Mouse (Mus musculus) heart, embryonic 12.5 days (tissue): Measurements from ENCODE around the gene Scpep1. TPM values are rescaled to one million over a fixed set of nuclear protein-coding genes. Genes with fewer than 3 reads are reported as not detected.
"Not testable (repeated sequence)": the region's sequence is repeated elsewhere in the genome, so short reads cannot be mapped to it uniquely, and the experiment has no call there.

Experiments
- ATAC-seq: fragments of 200-750 bp; cut with Nextera tagmentation; 2 replicates; pipeline ENCODE4 v1.8.0; 2017; ENCODE audit warnings: moderate TSS enrichment, moderate library complexity; ENCODE audit not compliant: insufficient number of reproducible peaks, low FRiP score
- H3K27ac ChIP-seq: fragments of 300-500 bp; sonication (generic); 2 replicates; pipeline ENCODE4 v1.5.1; 2016; ENCODE audit warnings: mild to moderate bottlenecking, moderate library complexity; ENCODE audit not compliant: poor library complexity, severe bottlenecking
- H3K27me3 ChIP-seq: fragments of 300-500 bp; sonication (generic); replicated peaks from 2 replicates; pipeline ENCODE4 v1.6.1; 2016; ENCODE audit warnings: mild to moderate bottlenecking, moderate library complexity
- H3K36me3 ChIP-seq: fragments of 300-500 bp; sonication (generic); 2 replicates; pipeline ENCODE4 v1.6.1; 2016; ENCODE audit warnings: mild to moderate bottlenecking, moderate library complexity
- H3K4me1 ChIP-seq: fragments of 300-500 bp; sonication (generic); replicated peaks from 2 replicates; pipeline ENCODE4 v1.6.1; 2016; ENCODE audit warnings: mild to moderate bottlenecking
- H3K4me2 ChIP-seq: fragments of 300-500 bp; sonication (generic); 2 replicates; pipeline ENCODE4 v1.6.1; 2016; ENCODE audit warnings: mild to moderate bottlenecking, moderate library complexity
- H3K4me3 ChIP-seq: fragments of 300-500 bp; sonication (generic); 2 replicates; pipeline ENCODE4 v1.5.1; 2016; ENCODE audit warnings: mild to moderate bottlenecking
- H3K9ac ChIP-seq: fragments of 300-500 bp; sonication (generic); 2 replicates; pipeline ENCODE4 v1.6.1; 2016; ENCODE audit warnings: mild to moderate bottlenecking, moderate library complexity
- H3K9me3 ChIP-seq: fragments of 300-500 bp; sonication (generic); replicated peaks from 2 replicates; pipeline ENCODE4 v1.6.1; 2016; ENCODE audit warnings: mild to moderate bottlenecking, moderate library complexity
- WGBS: fragments of 180-500 bp; shearing (Covaris S2); methylation state at CpG from one replicate; pipeline ENCODE4 v1.1.7; 2016; 5-methylcytosine and 5-hydroxymethylcytosine counted together
- polyA plus RNA-seq: library from polyadenylated mRNA; unstranded; fragments of >200 nt; fragmentation: Nextera tagmentation; extraction: Ambion mirVana; gene quantifications from 2 replicates; pipeline ENCODE4 v1.2.1, GENCODE M21; 2016

Gene Scpep1
- polyA plus RNA-seq, 1 experiment from 2014 or later: 47.5 TPM

DNA sequence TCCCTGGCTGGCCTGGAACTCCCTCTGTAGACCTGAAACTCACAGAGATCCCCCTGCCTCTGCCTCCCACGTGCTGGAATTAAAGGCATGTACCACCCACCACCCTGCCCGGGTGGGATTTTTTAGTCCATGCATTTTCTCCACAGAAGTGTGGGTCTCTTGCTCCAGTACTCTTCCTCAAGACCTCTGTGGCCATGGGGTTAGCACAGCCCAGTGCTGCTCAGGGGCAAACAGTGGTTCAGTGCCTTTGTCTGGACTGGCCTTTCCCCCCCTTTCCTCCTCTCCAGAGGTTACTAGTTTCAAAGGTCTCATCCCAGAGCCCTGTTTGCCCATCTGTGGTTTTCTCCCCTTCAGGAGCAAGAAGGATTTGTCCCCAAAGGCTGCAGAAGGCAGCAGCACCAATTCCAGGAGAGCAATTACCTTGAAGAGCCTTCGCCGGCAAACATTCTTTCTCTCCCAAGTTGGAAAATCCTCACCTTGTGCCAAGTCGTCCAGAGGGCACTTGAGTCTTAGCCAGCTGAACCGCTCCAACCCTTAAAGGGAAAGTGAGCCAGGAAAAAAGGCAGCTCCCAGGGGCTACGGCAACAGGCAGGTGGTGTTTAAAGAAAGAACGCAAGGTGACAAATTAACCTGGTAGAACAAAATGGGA, 45.8 kb downstream of the Scpep1 start:
- no peak overlapping the region for H3K4me2 ChIP-seq
- no peaks in the 10 kb centered on the region for H3K27me3 ChIP-seq
- H3K4me3 ChIP-seq: no peak overlapping the region
- ATAC-seq: no peak
- peaks cover 6% of the 10 kb centered on the region; the same call in 1 of the 2 replicates for H3K4me1 ChIP-seq
- 74% methylated on average over 8 of the region's 8 CpGs for WGBS
- no peaks in the 10 kb centered on the region; the same call in 1 of the 2 replicates for H3K9me3 ChIP-seq
- H3K27ac ChIP-seq: no peak overlapping the region
- H3K36me3 ChIP-seq: no peaks in the 10 kb centered on the region
- no peak overlapping the region for H3K9ac ChIP-seq

DNA sequence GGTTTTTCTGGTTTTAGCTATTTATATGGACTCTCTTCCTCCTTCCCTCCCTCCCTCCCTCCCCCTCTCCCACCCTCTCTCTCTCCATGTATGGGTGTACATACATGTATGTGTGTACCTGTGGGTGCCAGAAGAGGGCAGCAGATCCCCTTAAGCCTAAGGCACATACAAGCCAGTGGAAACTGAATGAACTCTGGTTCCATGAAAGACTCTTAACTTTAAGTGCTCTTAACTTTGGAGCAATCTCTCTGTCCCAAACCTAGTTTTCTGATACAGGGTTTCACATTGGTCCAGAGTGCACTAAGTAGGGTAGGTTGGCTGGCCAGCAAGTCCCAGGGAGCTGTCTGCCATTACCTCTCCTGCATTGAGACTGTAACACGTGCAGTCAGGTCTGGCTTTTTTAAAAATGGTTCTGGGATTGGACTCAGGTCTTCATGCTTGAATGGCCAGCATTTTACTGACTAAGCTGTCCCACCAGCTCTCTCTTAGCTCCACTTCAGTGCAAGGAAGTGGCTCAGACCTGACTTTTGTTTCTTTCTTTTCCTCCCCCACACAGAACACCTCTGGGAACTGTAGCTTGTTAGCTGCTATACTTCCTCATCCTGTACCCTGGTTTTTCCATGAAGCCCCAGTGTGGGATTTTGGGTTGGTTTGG, 46.6 kb downstream of the Scpep1 start:
- WGBS: 96% methylated on average over 1 of the region's 1 CpGs
- H3K27ac ChIP-seq: no peak overlapping the region

GRCm38 (mm10) chr11:88907886-88908285, 47.4 kb downstream of the Scpep1 start:
- no peaks in the 10 kb centered on the region; the same call in 1 of the 2 replicates for H3K9me3 ChIP-seq

More for the DNA sequence above, 46.6 kb downstream of the Scpep1 start:
- Histone ChIP-seq H3K9me3 (no peaks in the 10 kb centered on the region; the same call in 1 of the 2 replicates), H3K27me3 (no peaks in the 10 kb centered on the region), H3K4me2 (no peak overlapping the region), H3K4me1 (peaks cover 6% of the 10 kb centered on the region; the same call in 1 of the 2 replicates), H3K4me3 (no peak overlapping the region), H3K36me3 (no peaks in the 10 kb centered on the region), H3K9ac (no peak overlapping the region)
- no peak for ATAC-seq

DNA sequence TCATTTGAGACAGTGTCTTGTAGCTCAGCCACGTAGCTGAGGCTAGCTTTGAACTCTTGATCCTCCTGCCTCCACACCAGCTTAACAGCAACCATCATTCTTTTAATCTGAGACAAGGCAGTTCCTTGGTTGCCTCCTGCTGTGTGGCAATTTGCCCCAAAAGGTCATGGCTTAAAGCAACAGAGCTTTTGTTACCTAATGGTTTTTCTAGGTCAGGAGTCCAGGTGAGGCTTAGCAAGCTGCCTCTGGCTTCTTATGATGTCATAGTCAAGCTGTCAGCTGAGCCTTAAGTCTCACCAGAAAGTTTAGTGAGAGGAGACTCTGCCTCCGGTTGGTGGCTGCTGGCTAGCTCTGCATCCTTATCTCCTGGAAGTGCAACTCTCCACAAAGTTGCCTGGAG, 49.6 kb downstream of the Scpep1 start:
- H3K4me2 ChIP-seq: no peak overlapping the region
- H3K4me3 ChIP-seq: no peak overlapping the region
- H3K27ac ChIP-seq: no peak overlapping the region
- ATAC-seq: no peak
- H3K9ac ChIP-seq: no peak overlapping the region
- H3K9me3 ChIP-seq: no peaks in the 10 kb centered on the region; the same call in 1 of the 2 replicates
- H3K4me1 ChIP-seq: peaks cover 29% of the 10 kb centered on the region
- WGBS: 11% methylated on average over 2 of the region's 2 CpGs
- H3K27me3 ChIP-seq: no peaks in the 10 kb centered on the region
- H3K36me3 ChIP-seq: no peaks in the 10 kb centered on the region

More at GRCm38 (mm10) chr11:88907886-88908285, 47.4 kb downstream of the Scpep1 start:
- Histone ChIP-seq H3K4me1 (peaks cover 9% of the 10 kb centered on the region), H3K27ac (no peak overlapping the region), H3K9ac (no peak overlapping the region), H3K4me3 (no peak overlapping the region), H3K4me2 (no peak overlapping the region), H3K36me3 (no peaks in the 10 kb centered on the region), H3K27me3 (no peaks in the 10 kb centered on the region)
- 92% methylated on average over 7 of the region's 7 CpGs for WGBS
- no peak for ATAC-seq

DNA sequence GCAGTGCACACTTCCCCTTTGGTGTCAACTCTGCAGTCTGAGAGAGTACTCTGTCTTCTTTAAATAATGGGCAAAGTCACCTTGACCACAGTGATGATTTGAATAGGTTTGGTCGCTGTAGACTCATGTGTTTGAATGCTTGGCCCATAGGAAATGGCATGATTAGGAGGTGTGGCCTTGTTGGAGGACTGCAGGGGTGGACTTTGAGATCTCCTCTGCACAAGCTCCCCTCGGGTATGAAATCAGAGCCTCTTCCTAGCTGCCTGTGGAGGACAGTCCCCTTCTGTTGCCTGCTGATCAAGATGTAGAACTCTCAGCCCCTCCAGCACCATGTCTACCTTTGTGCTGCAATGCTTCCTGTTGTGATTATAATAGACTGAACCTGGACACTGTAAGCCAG, 51.2 kb downstream of the Scpep1 start:
- Histone ChIP-seq H3K27ac (no peak overlapping the region), H3K4me2 (no peak overlapping the region), H3K27me3 (no peaks in the 10 kb centered on the region), H3K36me3 (no peaks in the 10 kb centered on the region), H3K9me3 (no peaks in the 10 kb centered on the region), H3K4me3 (no peak overlapping the region), H3K9ac (no peak overlapping the region), H3K4me1 (peaks cover 29% of the 10 kb centered on the region)
- 55% methylated on average over 2 of the region's 2 CpGs for WGBS
- no peak for ATAC-seq

DNA sequence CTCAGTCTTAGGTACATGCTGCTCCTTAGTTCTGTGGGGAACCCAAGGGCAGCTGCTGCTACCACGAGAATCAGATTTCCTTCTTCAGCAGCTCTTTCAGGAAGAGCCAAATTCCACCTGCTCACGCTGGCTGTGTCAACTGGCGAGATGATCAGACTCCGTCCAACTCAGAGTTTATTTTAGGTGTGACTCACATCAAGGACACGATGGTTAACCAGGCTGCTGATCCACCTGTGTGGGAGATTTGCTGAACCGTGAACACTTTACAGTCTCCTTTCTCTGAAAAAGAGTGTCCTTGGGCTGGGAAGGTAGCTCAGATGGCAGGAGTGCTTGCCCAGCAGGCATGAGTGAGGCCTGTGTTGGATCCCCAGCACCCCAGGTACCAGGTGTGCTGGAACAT, 52.5 kb downstream of the Scpep1 start:
- Histone ChIP-seq H3K9me3 (no peaks in the 10 kb centered on the region), H3K4me3 (no peak overlapping the region), H3K9ac (no peak overlapping the region), H3K4me2 (no peak overlapping the region), H3K27me3 (no peaks in the 10 kb centered on the region), H3K27ac (no peak overlapping the region), H3K36me3 (no peaks in the 10 kb centered on the region), H3K4me1 (peaks cover 32% of the 10 kb centered on the region)
- WGBS: 67% methylated on average over 6 of the region's 6 CpGs
- no peak for ATAC-seq

- Histone ChIP-seq H3K4me2 (peak overlapping the region; percentile 34), H3K27me3 (no peaks in the 10 kb centered on the region), H3K36me3 (no peaks in the 10 kb centered on the region), H3K9me3 (no peaks in the 10 kb centered on the region), H3K4me1 (peaks cover 36% of the 10 kb centered on the region), H3K27ac (peak overlapping the region; percentile 69), H3K9ac (peak overlapping the region; percentile 28; the same call in 1 of the 2 replicates), H3K4me3 (no peak overlapping the region)
- ATAC-seq: no peak
- WGBS: 35% methylated on average over 7 of the region's 7 CpGs
These were observed 53.9 kb downstream of the Scpep1 start for GRCm38 (mm10) chr11:88901341-88901802.

- Histone ChIP-seq H3K36me3 (no peaks in the 10 kb centered on the region), H3K27ac (no peak overlapping the region), H3K4me1 (peaks cover 31% of the 10 kb centered on the region), H3K27me3 (no peaks in the 10 kb centered on the region), H3K4me2 (no peak overlapping the region), H3K9ac (no peak overlapping the region), H3K4me3 (no peak overlapping the region), H3K9me3 (no peaks in the 10 kb centered on the region)
- 87% methylated on average over 6 of the region's 6 CpGs for WGBS
- ATAC-seq: no peak
These were observed 55.7 kb downstream of the Scpep1 start for GRCm38 (mm10) chr11:88899561-88899960.

- Histone ChIP-seq H3K4me1 (peaks cover 31% of the 10 kb centered on the region), H3K9ac (no peak overlapping the region), H3K9me3 (no peaks in the 10 kb centered on the region), H3K36me3 (no peaks in the 10 kb centered on the region), H3K4me3 (no peak overlapping the region), H3K27me3 (no peaks in the 10 kb centered on the region), H3K27ac (no peak overlapping the region), H3K4me2 (no peak overlapping the region)
- no peak for ATAC-seq
- WGBS: 82% methylated on average over 4 of the region's 4 CpGs
These were observed 56.9 kb downstream of the Scpep1 start for GRCm38 (mm10) chr11:88898380-88898763.

GRCm38 (mm10) chr11:88897624-88898379, 57.5 kb downstream of the Scpep1 start:
- no peaks in the 10 kb centered on the region for H3K27me3 ChIP-seq
- H3K36me3 ChIP-seq: no peaks in the 10 kb centered on the region
- H3K4me2 ChIP-seq: peak overlapping the region; percentile 44
- ATAC-seq: no peak
- peaks cover 27% of the 10 kb centered on the region for H3K4me1 ChIP-seq
- no peaks in the 10 kb centered on the region for H3K9me3 ChIP-seq
- no peak overlapping the region for H3K4me3 ChIP-seq
- no peak overlapping the region for H3K9ac ChIP-seq
- no peak overlapping the region for H3K27ac ChIP-seq
- 45% methylated on average over 15 of the region's 15 CpGs for WGBS

DNA sequence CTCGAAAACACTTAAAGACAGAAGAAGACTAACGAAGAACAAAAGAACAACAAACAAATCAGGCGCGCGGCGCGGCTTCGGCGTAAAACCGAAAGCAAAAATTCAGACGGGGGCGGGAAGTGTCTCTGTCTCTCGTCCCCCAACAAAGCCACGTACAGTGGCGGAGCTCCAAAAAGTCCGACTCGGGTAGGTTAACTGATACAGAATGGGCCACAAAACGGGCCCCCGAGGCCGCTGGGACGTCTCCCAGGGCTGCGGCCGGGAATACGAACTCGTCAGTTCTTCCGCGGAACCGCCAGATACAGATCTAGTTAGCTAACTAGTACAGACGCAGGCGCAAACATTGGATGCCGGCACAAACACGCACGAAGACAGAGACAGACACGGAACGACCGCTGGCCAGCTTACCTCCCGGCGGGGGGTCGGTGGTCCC, 59.4 kb downstream of the Scpep1 start:
- H3K4me3 ChIP-seq: peak overlapping the region; percentile 41
- H3K27ac ChIP-seq, H3K36me3 ChIP-seq, H3K27me3 ChIP-seq, H3K9ac ChIP-seq, H3K4me1 ChIP-seq, ATAC-seq, H3K9me3 ChIP-seq: not testable (repeated sequence)
- peak overlapping the region; percentile 58 for H3K4me2 ChIP-seq
- WGBS: 36% methylated on average over 28 of the region's 39 CpGs
